Mouse (Mus musculus) heart, embryonic 13.5 days (tissue): Measurements from ENCODE around the gene Syt7. TPM values are rescaled to one million over a fixed set of nuclear protein-coding genes. Genes with fewer than 3 reads are reported as not detected.

Experiments
- ATAC-seq: fragments of 200-750 bp; cut with Nextera tagmentation; 2 replicates; pipeline ENCODE4 v1.8.0; 2017; ENCODE audit warnings: moderate TSS enrichment; ENCODE audit not compliant: insufficient number of reproducible peaks, low FRiP score, low TSS enrichment; ENCODE audit errors: extremely low read depth
- H3K27ac ChIP-seq: fragments of 300-500 bp; sonication (generic); replicated peaks from 2 replicates; pipeline ENCODE4 v1.5.1; 2015; ENCODE audit warnings: moderate library complexity, mild to moderate bottlenecking, inconsistent platforms
- H3K27me3 ChIP-seq: fragments of 300-500 bp; sonication (generic); replicated peaks from 2 replicates; pipeline ENCODE4 v1.6.1; 2015; ENCODE audit warnings: mild to moderate bottlenecking, inconsistent platforms
- H3K36me3 ChIP-seq: fragments of 300-500 bp; sonication (generic); 2 replicates; pipeline ENCODE4 v1.6.1; 2015; ENCODE audit warnings: mild to moderate bottlenecking, inconsistent platforms
- H3K4me1 ChIP-seq: fragments of 300-500 bp; sonication (generic); 2 replicates; pipeline ENCODE4 v1.6.1; 2015; ENCODE audit warnings: inconsistent platforms
- H3K4me2 ChIP-seq: fragments of 300-500 bp; sonication (generic); 2 replicates; pipeline ENCODE4 v1.6.1; 2015; ENCODE audit warnings: inconsistent platforms, mild to moderate bottlenecking, moderate library complexity
- H3K4me3 ChIP-seq: fragments of 300-500 bp; sonication (generic); 2 replicates; pipeline ENCODE4 v1.5.1; 2015; ENCODE audit warnings: moderate library complexity, mild to moderate bottlenecking, inconsistent platforms
- H3K9ac ChIP-seq: fragments of 300-500 bp; sonication (generic); 2 replicates; pipeline ENCODE4 v1.6.1; 2015; ENCODE audit warnings: inconsistent platforms, mild to moderate bottlenecking, moderate library complexity
- H3K9me3 ChIP-seq: fragments of 300-500 bp; sonication (generic); 2 replicates; pipeline ENCODE4 v1.6.1; 2016; ENCODE audit warnings: inconsistent platforms
- WGBS: fragments of 180-500 bp; shearing (Covaris S2); methylation state at CpG from one replicate; pipeline ENCODE4 v1.1.7; 2015; ENCODE audit warnings: mixed read lengths; 5-methylcytosine and 5-hydroxymethylcytosine counted together
- polyA plus RNA-seq: library from polyadenylated mRNA; unstranded; fragments of >200 nt; fragmentation: Nextera tagmentation; extraction: Ambion mirVana; gene quantifications from 2 replicates; pipeline ENCODE4 v1.2.1, GENCODE M21; 2015

Syt7 gene
- polyA plus RNA-seq, 1 experiment from 2014 or later = 0.43 TPM

DNA sequence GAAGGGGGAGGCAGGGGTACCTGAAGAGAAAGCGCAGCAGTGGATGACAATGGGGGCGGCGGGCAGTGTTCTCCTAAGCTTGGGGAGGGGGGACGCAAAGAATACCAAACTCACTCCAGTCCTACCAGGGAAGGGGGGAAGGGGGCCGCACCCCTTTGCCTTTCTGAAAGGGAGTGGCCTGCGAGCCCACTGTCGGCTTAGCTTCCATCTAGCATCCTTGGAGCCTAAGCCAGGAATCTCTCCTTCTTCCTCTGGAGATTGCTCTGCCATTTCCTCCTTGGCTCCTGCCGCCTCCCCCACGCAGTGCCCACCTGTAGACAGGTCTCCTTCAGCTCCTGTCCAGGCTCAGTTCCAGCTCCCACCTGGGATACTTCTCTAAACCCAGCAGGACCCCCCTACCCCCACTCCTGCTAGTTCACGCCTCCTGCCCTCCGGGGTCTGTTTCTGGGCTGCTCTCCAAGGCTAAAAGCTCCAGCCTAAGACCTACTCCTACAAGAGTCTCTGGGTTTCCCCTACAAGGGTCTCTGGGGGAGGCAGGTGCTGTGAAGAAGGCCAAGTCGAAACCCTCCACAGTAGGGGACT is 1.3 kb downstream of the Syt7 start:
- no peak for ATAC-seq
- H3K27me3 ChIP-seq = peaks cover 63% of the 10 kb centered on the region
- no peaks in the 10 kb centered on the region for H3K36me3 ChIP-seq
- peaks cover 30% of the 10 kb centered on the region; the same call in 1 of the 2 replicates for H3K4me1 ChIP-seq
- H3K9ac ChIP-seq = peak overlapping the region; percentile 84
- H3K4me2 ChIP-seq = peak overlapping the region; percentile 88
- no peak overlapping the region for H3K27ac ChIP-seq
- WGBS = 14% methylated on average over 10 of the region's 12 CpGs
- H3K4me3 ChIP-seq = peak overlapping the region; percentile 66
- H3K9me3 ChIP-seq = no peaks in the 10 kb centered on the region

DNA sequence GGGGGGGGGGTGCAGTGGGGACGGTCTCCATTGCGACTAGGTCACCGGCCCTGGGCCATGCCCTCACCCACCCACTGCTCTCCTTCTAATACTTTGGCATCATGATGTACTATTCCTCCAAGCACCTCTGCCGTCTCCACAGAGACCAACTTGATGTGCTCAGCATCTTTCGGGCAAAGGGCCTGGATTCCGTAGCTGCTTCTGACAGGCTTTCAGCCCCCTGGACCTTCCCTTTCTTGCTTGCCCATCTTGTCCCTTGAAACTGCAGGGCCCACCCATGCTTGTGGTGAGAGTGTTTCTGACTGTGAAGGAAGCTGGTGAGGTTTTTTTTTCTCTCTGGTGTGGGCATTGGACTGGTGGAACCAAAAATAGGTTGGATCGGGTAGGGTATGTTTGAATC is 2.1 kb downstream of the Syt7 start:
- Histone ChIP-seq H3K27me3 (peaks cover 62% of the 10 kb centered on the region), H3K9ac (no peak overlapping the region), H3K4me2 (no peak overlapping the region), H3K4me3 (no peak overlapping the region), H3K4me1 (peaks cover 30% of the 10 kb centered on the region; the same call in 1 of the 2 replicates), H3K9me3 (no peaks in the 10 kb centered on the region), H3K36me3 (no peaks in the 10 kb centered on the region), H3K27ac (no peak overlapping the region)
- ATAC-seq = no peak
- 77% methylated on average over 7 of the region's 7 CpGs for WGBS

DNA sequence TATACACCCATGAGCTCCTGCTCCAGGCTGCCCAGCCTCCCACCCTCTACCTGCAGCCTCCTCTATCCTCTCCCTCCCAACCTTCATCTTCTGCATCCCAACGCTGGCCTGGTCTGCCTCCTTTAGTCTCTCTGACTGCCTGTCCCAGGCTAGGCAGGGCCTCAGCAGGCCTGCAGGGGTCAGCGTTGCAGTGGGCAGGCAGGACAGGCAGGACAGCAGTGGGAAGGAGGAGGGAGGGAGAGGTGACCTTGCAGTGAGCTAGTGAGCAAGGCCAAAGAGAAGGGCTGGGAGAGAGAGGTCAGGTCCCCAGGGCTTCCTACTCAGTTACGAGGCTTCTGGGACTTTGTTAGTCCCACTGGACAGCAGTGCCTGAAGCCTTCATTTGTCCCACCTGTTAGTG is 3.1 kb downstream of the Syt7 start:
- WGBS = 20% methylated on average over 3 of the region's 3 CpGs
- no peak overlapping the region for H3K4me2 ChIP-seq
- no peak; the same call in 1 of the 2 replicates for ATAC-seq
- H3K27ac ChIP-seq = no peak overlapping the region
- peaks cover 62% of the 10 kb centered on the region for H3K27me3 ChIP-seq
- H3K4me3 ChIP-seq = no peak overlapping the region
- no peak overlapping the region for H3K9ac ChIP-seq
- no peaks in the 10 kb centered on the region for H3K9me3 ChIP-seq
- H3K4me1 ChIP-seq = peaks cover 30% of the 10 kb centered on the region; the same call in 1 of the 2 replicates
- H3K36me3 ChIP-seq = no peaks in the 10 kb centered on the region

DNA sequence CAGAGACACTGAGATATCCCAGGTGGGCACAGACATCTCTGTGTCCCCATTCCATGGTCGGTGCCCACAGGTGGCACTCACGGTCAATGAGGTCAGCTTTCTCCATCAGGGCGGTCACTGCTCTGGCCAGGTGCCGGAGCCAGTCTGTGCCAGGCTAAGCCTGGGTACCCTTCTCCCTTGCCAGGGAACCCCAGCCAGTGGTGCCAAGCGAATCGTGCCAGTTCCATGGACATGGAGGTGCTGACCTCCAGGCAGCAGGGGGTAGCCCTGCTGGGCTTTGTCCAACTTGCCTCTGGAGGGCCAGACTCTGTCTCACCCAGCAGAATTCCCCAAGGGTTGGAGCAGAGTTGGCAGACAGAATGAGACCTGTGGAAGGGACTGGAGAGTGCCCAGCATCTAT is 4.6 kb downstream of the Syt7 start:
- no peaks in the 10 kb centered on the region for H3K9me3 ChIP-seq
- H3K9ac ChIP-seq = no peak overlapping the region
- no peak for ATAC-seq
- no peak overlapping the region for H3K27ac ChIP-seq
- no peak overlapping the region for H3K4me3 ChIP-seq
- peaks cover 28% of the 10 kb centered on the region for H3K4me1 ChIP-seq
- peaks cover 56% of the 10 kb centered on the region for H3K27me3 ChIP-seq
- H3K36me3 ChIP-seq = no peaks in the 10 kb centered on the region
- WGBS = 91% methylated on average over 6 of the region's 6 CpGs
- H3K4me2 ChIP-seq = no peak overlapping the region

DNA sequence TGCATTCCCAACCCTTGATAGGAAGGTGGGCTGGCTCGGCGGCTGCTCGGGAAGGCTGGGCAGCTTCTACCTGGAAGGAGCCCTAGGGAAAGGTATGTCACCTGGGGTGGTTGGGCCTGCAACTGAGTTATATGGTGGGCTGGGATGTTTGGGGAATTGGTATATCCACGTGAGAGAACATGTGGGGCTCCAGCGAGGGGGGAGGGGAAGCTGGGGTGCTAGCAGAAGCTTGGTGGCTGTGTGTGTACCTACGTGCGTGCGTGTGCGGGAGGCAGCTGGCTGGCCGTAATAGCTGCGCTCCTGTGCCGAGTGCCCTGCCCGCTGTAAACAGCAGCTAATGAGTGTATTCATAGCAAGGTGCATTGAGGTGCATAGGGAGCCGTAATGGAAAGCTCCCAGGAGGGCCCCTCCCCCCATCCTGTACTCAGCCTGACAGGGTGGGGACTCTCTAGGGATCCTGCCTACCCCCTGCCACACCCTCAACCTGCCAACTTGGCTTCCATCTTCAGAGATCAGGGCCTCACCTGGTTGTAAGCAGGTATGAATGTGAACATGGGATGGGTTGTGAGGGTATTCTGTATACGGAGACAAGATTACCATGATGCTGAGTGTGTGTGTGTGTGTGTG is 5.1 kb downstream of the Syt7 start:
- 67% methylated on average over 15 of the region's 15 CpGs for WGBS
- Histone ChIP-seq H3K27me3 (peaks cover 55% of the 10 kb centered on the region), H3K4me1 (peaks cover 25% of the 10 kb centered on the region), H3K4me2 (no peak overlapping the region), H3K9ac (no peak overlapping the region), H3K36me3 (no peaks in the 10 kb centered on the region), H3K4me3 (no peak overlapping the region), H3K9me3 (no peaks in the 10 kb centered on the region), H3K27ac (no peak overlapping the region)
- ATAC-seq = no peak

DNA sequence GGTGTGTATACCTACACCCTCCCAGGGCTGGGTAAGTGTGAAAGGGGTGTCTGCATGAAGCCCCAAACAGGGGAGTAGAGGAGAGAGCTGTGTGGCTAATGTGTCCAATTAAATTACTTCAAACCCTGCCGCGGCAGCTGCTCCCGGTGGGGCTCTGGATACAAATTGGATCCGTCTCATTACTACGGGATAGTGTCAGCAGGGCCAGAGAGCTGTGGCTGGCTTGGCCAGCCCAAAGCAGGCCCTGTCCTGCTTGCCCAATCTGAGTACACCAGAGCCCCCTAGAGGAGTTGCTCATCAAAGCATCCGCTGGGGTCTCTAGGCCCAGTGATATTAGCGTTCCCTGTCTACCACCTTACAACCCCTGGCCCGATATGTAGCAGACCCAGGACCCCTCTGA is 6.3 kb downstream of the Syt7 start:
- Histone ChIP-seq H3K9me3 (no peaks in the 10 kb centered on the region), H3K4me2 (no peak overlapping the region), H3K27me3 (peaks cover 47% of the 10 kb centered on the region), H3K4me3 (no peak overlapping the region), H3K36me3 (no peaks in the 10 kb centered on the region), H3K4me1 (peaks cover 16% of the 10 kb centered on the region), H3K9ac (no peak overlapping the region), H3K27ac (no peak overlapping the region)
- WGBS = 33% methylated on average over 8 of the region's 8 CpGs
- no peak for ATAC-seq

DNA sequence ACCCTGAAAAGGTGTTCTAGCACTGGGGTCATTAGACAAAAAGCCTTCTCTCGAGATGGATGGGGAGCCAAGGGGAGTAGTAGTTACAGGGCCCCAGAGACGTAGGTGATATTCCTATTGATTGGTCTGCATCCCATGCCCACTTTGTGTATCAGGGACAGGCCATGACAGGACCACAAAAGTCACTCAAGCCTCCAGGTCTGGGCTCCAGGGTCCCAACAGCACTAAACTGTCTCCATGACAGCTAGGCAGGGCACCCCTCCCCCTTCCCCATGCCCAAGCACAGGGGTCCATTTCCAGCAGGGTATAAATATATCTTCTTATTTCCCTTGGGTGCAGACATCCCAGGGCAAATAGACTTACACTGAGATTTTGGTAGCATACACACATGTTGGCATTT is 8.1 kb downstream of the Syt7 start:
- Histone ChIP-seq H3K9ac (no peak overlapping the region), H3K4me1 (peaks cover 14% of the 10 kb centered on the region), H3K36me3 (no peaks in the 10 kb centered on the region)

DNA sequence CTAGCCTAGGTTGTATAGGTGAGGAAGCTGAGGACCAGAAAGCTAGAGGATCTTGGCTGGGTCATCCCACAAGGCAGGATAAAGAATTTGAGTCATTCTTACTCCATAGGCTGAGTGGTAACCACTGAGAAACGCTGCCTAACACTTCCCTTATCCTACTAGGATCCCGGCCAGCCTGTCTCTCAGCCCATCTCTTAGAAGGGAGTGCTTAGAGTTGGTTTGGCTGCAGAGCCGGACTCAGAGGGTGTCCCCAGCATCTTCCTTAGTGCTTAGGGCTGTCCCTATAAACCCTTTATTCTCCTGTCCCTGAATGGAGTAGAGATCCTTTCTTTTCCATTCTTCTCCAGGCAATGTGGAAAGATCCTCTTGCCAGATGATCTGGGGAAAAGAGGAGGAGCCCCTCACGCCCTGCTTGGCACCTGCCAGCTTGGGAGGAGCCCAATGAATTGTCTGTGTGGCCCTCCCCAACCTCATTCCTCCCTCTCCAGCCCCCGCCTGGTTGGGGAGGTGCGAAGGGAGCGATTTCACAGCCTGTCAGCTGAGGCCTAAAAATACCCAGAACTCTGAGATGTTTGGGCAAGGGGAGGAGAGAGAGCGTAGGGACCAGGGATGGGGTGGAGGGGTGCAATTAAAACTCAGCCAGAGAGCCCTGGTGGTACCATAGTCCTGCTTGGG is 8.7 kb downstream of the Syt7 start:
- H3K27me3 ChIP-seq = peaks cover 46% of the 10 kb centered on the region
- ATAC-seq = no peak

More for the DNA sequence above, 8.1 kb downstream of the Syt7 start:
- Histone ChIP-seq H3K4me2 (no peak overlapping the region), H3K9me3 (no peaks in the 10 kb centered on the region), H3K4me3 (no peak overlapping the region), H3K27ac (no peak overlapping the region), H3K27me3 (peaks cover 39% of the 10 kb centered on the region)
- no peak for ATAC-seq
- 70% methylated on average over 2 of the region's 2 CpGs for WGBS

DNA sequence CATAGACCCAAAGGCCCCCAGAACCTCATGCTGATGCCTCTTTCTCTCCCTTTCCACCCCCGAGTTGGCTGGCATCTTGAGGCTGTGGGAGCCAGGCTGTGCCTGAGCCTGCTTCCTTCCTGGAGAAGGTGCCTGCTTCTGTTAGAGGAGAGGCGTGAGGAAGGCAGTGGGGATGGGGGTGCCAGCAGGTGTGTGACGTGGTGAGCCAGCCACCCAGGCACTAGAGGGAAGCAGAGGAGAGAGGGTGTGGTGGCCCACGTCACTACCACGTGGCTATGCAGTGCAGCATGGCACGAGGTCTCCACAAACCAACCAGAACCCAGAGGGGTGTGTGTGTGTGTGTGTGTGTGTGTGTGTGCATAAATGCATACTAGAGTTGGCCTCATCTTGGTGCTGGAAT is 9.4 kb downstream of the Syt7 start:
- Histone ChIP-seq H3K4me3 (no peak overlapping the region), H3K9me3 (no peaks in the 10 kb centered on the region), H3K36me3 (no peaks in the 10 kb centered on the region), H3K27ac (no peak overlapping the region), H3K4me1 (peaks cover 11% of the 10 kb centered on the region), H3K4me2 (no peak overlapping the region), H3K9ac (no peak overlapping the region), H3K27me3 (peaks cover 47% of the 10 kb centered on the region)
- 62% methylated on average over 6 of the region's 6 CpGs for WGBS
- ATAC-seq = no peak

More for the DNA sequence above, 8.7 kb downstream of the Syt7 start:
- Histone ChIP-seq H3K9ac (no peak overlapping the region), H3K4me2 (no peak overlapping the region), H3K4me3 (no peak overlapping the region), H3K36me3 (no peaks in the 10 kb centered on the region), H3K27ac (no peak overlapping the region), H3K9me3 (no peaks in the 10 kb centered on the region), H3K4me1 (peaks cover 11% of the 10 kb centered on the region)
- WGBS = 30% methylated on average over 8 of the region's 8 CpGs

DNA sequence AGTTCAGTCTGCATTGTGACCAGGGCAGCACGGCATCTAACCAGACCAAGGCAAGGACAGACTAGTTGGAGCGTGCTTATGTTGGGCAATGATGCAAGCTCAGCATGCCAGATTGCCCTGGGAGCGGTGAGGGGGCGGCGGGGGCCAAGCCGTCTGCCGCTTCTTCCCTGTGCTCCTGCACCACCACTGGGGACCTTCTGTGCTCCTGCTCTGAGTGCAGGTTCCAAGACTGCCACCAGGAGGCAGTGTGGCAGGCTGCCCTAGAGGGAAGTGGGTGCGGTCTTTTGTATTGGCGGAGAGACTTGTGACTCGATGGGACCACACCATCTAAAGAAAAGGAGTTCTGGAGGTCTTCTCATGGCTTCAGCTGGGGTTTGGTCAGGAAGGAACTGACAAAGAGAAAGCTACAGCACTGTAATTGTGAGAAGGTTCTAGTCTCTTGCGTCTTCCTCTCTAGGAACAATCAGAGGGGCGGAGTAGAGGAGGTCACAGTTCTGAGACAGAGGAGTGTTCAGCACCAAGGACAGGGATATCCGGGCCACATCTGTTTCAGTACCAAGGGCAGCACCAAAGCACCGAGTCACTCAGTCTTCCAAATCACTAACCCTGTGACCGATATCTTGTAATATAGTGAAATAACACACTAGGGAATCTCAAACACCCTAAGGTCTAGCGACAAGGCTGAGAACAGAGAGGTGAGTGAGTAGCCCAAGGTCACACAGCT is 14.0 kb downstream of the Syt7 start:
- H3K4me3 ChIP-seq = no peak overlapping the region
- 22% methylated on average over 16 of the region's 16 CpGs for WGBS
- no peak overlapping the region for H3K4me2 ChIP-seq
- no peaks in the 10 kb centered on the region for H3K36me3 ChIP-seq
- peaks cover 45% of the 10 kb centered on the region for H3K27me3 ChIP-seq
- no peak overlapping the region for H3K9ac ChIP-seq
- peaks cover 5% of the 10 kb centered on the region for H3K4me1 ChIP-seq
- H3K9me3 ChIP-seq = no peaks in the 10 kb centered on the region
- no peak for ATAC-seq
- no peak overlapping the region for H3K27ac ChIP-seq

DNA sequence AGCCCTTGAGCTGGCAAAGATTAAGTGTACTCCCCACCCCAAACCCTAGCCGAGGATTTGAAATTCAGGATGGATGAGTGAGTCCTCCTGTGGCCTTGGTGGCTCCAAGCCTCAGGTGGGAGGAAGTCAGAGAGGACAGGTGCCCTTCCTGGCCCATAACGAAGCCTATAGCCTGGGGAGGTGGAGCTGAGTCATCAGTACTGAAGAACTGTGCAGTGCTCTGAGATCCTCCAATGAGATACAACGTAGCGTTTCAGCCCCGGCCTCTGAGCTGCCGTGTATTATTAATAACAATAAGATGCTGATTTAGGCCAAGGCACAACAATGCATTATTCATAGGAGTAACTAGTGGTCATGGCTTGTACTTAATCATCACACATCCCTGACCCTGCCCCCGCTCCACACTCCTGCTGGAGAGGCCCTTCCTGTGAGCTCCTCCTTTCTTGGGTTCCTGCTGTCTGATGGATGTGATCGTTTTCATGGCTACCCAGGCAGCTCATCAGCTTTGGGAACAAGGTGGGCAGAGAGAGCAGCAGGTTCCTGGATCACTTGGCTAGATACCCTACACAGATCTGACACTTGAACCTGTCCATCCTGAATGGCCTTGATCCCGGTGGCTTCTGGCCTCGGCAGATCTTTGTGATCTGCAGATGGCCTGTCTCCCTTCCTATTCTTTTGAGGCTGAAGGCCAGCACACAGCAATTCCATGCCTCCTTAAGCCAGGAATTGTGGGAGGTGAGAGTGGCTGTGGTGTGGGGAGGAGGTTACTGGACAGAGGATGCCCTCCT is 14.9 kb downstream of the Syt7 start:
- no peak for ATAC-seq
- H3K4me2 ChIP-seq = no peak overlapping the region

More for the DNA sequence above, 14.9 kb downstream of the Syt7 start:
- Histone ChIP-seq H3K27me3 (peaks cover 49% of the 10 kb centered on the region), H3K4me1 (no peaks in the 10 kb centered on the region), H3K9me3 (no peaks in the 10 kb centered on the region), H3K36me3 (no peaks in the 10 kb centered on the region), H3K27ac (no peak overlapping the region), H3K4me3 (no peak overlapping the region), H3K9ac (no peak overlapping the region)
- 71% methylated on average over 10 of the region's 10 CpGs for WGBS
